14 mouse cellular contexts compared by ENCODE assay signal in genomic region chr4:138824660-138825059, GRCm38 (mm10). TPM values are rescaled to one million over a fixed set of nuclear protein-coding genes. Genes with fewer than 3 reads are reported as not detected.
DNase-seq lines count a peak whose midpoint lies in the region; ATAC-seq and TF ChIP-seq lines count a peak whose summit lies in the region.
"Had no signal": no experiment of that assay in that cellular context is flagged by ENCODE, and none has a peak within 500 bp of the region (broad histone marks: within the 10 kb centered on the region; RNA-seq: fewer than 3 reads in every experiment).

No protein-coding gene starts in this region.

- DNase-seq in 3T3-L1 (ENCODE audit: low read depth, low spot score) (peak; percentile 15), ES-CJ7 (ENCODE audit: low read depth, low spot score) (peak; percentile 52)
- peak; percentile 33 for DNase-seq in embryo, embryonic 11 days
- no peak for DNase-seq in T-cell, adult 2 months (ENCODE audit: low spot score)
- no peak for DNase-seq in left cerebral cortex, postnatal 4 days
- DNase-seq: gastrocnemius, postnatal 36 days; layer of hippocampus, postnatal 36 days had no signal

- no peak overlapping the region for H3K27ac ChIP-seq in intestine, postnatal 0 days (ENCODE audit: low read depth, low read length)
- no peak overlapping the region for H3K27ac ChIP-seq in intestine, embryonic 16.5 days (ENCODE audit: low read length)
- H3K27ac ChIP-seq: embryonic facial prominence, embryonic 12.5 days; forebrain, embryonic 12.5 days had no signal

- no peaks in the 10 kb centered on the region for H3K27me3 ChIP-seq in intestine, postnatal 0 days (replicated peaks; ENCODE audit: control insufficient read depth, insufficient read depth, low read length)
- no peaks in the 10 kb centered on the region for H3K27me3 ChIP-seq in intestine, embryonic 16.5 days (replicated peaks; ENCODE audit: control insufficient read depth, insufficient read depth, low read length)
- H3K27me3 ChIP-seq: embryonic facial prominence, embryonic 12.5 days had no signal

- no peak overlapping the region for H3K9ac ChIP-seq in intestine, postnatal 0 days (ENCODE audit: low read depth, low read length)
- no peak overlapping the region for H3K9ac ChIP-seq in intestine, embryonic 16.5 days (ENCODE audit: low read depth, low read length)
- H3K9ac ChIP-seq: embryonic facial prominence, embryonic 12.5 days; forebrain, embryonic 12.5 days had no signal

- no peak overlapping the region for H3K4me3 ChIP-seq in intestine, postnatal 0 days (ENCODE audit: low read depth, low read length)
- no peak overlapping the region for H3K4me3 ChIP-seq in intestine, embryonic 16.5 days (ENCODE audit: low read length)
- H3K4me3 ChIP-seq: embryonic facial prominence, embryonic 12.5 days; forebrain, embryonic 12.5 days had no signal

- peaks cover 5% of the 10 kb centered on the region; the same call in 1 of the 2 replicates for H3K4me1 ChIP-seq in intestine, postnatal 0 days (replicated peaks; ENCODE audit: control insufficient read depth, insufficient read depth, low read length)
- peaks cover 11% of the 10 kb centered on the region for H3K4me1 ChIP-seq in intestine, embryonic 16.5 days (ENCODE audit: control insufficient read depth, insufficient read depth, low read length)
- H3K4me1 ChIP-seq: forebrain, embryonic 12.5 days had no signal

- H3K36me3 ChIP-seq in intestine, postnatal 0 days (ENCODE audit: control insufficient read depth, insufficient read depth), result no peaks in the 10 kb centered on the region
- H3K36me3 ChIP-seq in intestine, embryonic 16.5 days (ENCODE audit: control insufficient read depth, insufficient read depth, low read length), result no peaks in the 10 kb centered on the region
- H3K36me3 ChIP-seq: embryonic facial prominence, embryonic 12.5 days; forebrain, embryonic 12.5 days had no signal

- no peak overlapping the region for H3K4me2 ChIP-seq in intestine, postnatal 0 days (replicated peaks; ENCODE audit: low read depth)
- no peak overlapping the region for H3K4me2 ChIP-seq in intestine, embryonic 16.5 days (ENCODE audit: low read depth, low read length)
- H3K4me2 ChIP-seq: embryonic facial prominence, embryonic 12.5 days; forebrain, embryonic 12.5 days; liver, embryonic 11.5 days had no signal

- peak; percentile 56 for TF ChIP-seq CTCF in intestine, postnatal 0 days (IDR thresholded peaks at IDR 0.05; ENCODE audit: low read depth)

- H3K9me3 ChIP-seq in intestine, postnatal 0 days (ENCODE audit: control insufficient read depth), result no peaks in the 10 kb centered on the region
- H3K9me3 ChIP-seq in intestine, embryonic 16.5 days (ENCODE audit: control insufficient read depth, low read length), result 0 out of 2 replicates have a peak, but pooled peaks cover 5% of the 10 kb centered on the region
- H3K9me3 ChIP-seq: forebrain, embryonic 12.5 days had no signal

- intact Hi-C loops in left cerebral cortex, postnatal 4 days (cut with DNase I), result no loop called here

- no peak for ATAC-seq in intestine, postnatal 0 days
- no peak for ATAC-seq in intestine, embryonic 16.5 days

- WGBS in intestine, postnatal 0 days, result 84% methylated on average over 2 of the region's 2 CpGs
- WGBS in intestine, embryonic 16.5 days, result 84% methylated on average over 2 of the region's 2 CpGs

RNA-seq across cellular contexts. Expression of gene Pla2g5, which starts 38.6 kb away (rescaled TPM):
- polyA plus RNA-seq in intestine, postnatal 0 days (2015; fragmentation: Nextera tagmentation; extraction: Ambion mirVana), result 0.22 and 0.39 TPM in 2 replicates
- 0.15 and 0.23 TPM in 2 replicates for polyA plus RNA-seq in intestine, embryonic 16.5 days (2015; fragmentation: Nextera tagmentation; extraction: Ambion mirVana)
- total RNA-seq in left cerebral cortex, postnatal 4 days (2021), result 1 to 10 TPM; 2.4 TPM

RNA-seq across cellular contexts. Expression of gene Gm13030, which starts 49.1 kb away (rescaled TPM):
- not detected in 2 replicates for polyA plus RNA-seq in intestine, postnatal 0 days (2015; fragmentation: Nextera tagmentation; extraction: Ambion mirVana)
- polyA plus RNA-seq in intestine, embryonic 16.5 days (2015; fragmentation: Nextera tagmentation; extraction: Ambion mirVana), result not detected in 2 replicates
- total RNA-seq in left cerebral cortex, postnatal 4 days (2021), result not detected
- total RNA-seq: gastrocnemius, postnatal 36 days; layer of hippocampus, postnatal 36 days had no signal
- polyA plus RNA-seq: embryonic facial prominence, embryonic 12.5 days; forebrain, embryonic 12.5 days; heart, embryonic 16.5 days; intestine, embryonic 14.5 days; liver, embryonic 11.5 days had no signal

RNA-seq across cellular contexts. Expression of gene Pla2g2d, which starts 49.1 kb away (rescaled TPM):
- polyA plus RNA-seq in intestine, postnatal 0 days (2015; fragmentation: Nextera tagmentation; extraction: Ambion mirVana), result 1.5 and 2.3 TPM in 2 replicates
- polyA plus RNA-seq in intestine, embryonic 16.5 days (2015; fragmentation: Nextera tagmentation; extraction: Ambion mirVana), result 0.44 and 0.75 TPM in 2 replicates
- total RNA-seq in left cerebral cortex, postnatal 4 days (2021), result not detected
- polyA plus RNA-seq: forebrain, embryonic 12.5 days; heart, embryonic 16.5 days; liver, embryonic 11.5 days had no signal

RNA-seq across cellular contexts. Expression of gene Pla2g2e, which starts 53.1 kb away (rescaled TPM):
- 0.30 and 0.52 TPM in 2 replicates for polyA plus RNA-seq in intestine, postnatal 0 days (2015; fragmentation: Nextera tagmentation; extraction: Ambion mirVana)
- polyA plus RNA-seq in intestine, embryonic 16.5 days (2015; fragmentation: Nextera tagmentation; extraction: Ambion mirVana), result 0.18 TPM in 1 of 2 replicates, not detected in the other
- total RNA-seq in left cerebral cortex, postnatal 4 days (2021), result not detected
- total RNA-seq: gastrocnemius, postnatal 36 days; layer of hippocampus, postnatal 36 days had no signal
- polyA plus RNA-seq: embryonic facial prominence, embryonic 12.5 days; forebrain, embryonic 12.5 days; intestine, embryonic 14.5 days; liver, embryonic 11.5 days had no signal

Comparison
In these comparisons a context has a peak if more than half of its experiments do, and no peak if none do; other contexts are left out.
1. DNase-seq: peak in 3T3-L1 (single experiment), ES-CJ7 (single experiment) and embryo, embryonic 11 days (single experiment); none in T-cell, adult 2 months (single experiment) and left cerebral cortex, postnatal 4 days (single experiment).